Comparison of ENCODE assay signal across 9 mouse cellular contexts in genomic region chr4:137942782-137943486, GRCm38 (mm10). TPM values are rescaled to one million over a fixed set of nuclear protein-coding genes. Genes with fewer than 3 reads are reported as not detected.
DNase-seq lines count a peak whose midpoint lies in the region; ATAC-seq lines count a peak whose summit lies in the region.
"Had no signal": no experiment of that assay in that cellular context is flagged by ENCODE, and none has a peak within 500 bp of the region (broad histone marks: within the 10 kb centered on the region; RNA-seq: fewer than 3 reads in every experiment).

No protein-coding gene starts in this region.

- WGBS in liver, embryonic 15.5 days (ENCODE audit: insufficient replicate concordance), result 71% methylated on average over 9 of the region's 9 CpGs
- WGBS in liver, embryonic 11.5 days, result 76% methylated on average over 9 of the region's 9 CpGs
- 33% methylated on average over 9 of the region's 9 CpGs for WGBS in forebrain, embryonic 12.5 days
- WGBS in neural tube, embryonic 14.5 days, result 59% methylated on average over 9 of the region's 9 CpGs

- no peak overlapping the region for H3K9ac ChIP-seq in liver, embryonic 15.5 days
- H3K9ac ChIP-seq in liver, embryonic 11.5 days (ENCODE audit: low read depth, low read length), result no peak overlapping the region
- H3K9ac ChIP-seq in forebrain, embryonic 12.5 days, result no peak overlapping the region
- H3K9ac ChIP-seq in neural tube, embryonic 14.5 days (replicated peaks; ENCODE audit: low read depth, low read length), result no peak overlapping the region

- peaks cover 31% of the 10 kb centered on the region for H3K36me3 ChIP-seq in liver, embryonic 15.5 days (replicated peaks)
- H3K36me3 ChIP-seq in liver, embryonic 11.5 days (ENCODE audit: control insufficient read depth, insufficient read depth, low read length), result peaks cover 25% of the 10 kb centered on the region
- peaks cover 23% of the 10 kb centered on the region for H3K36me3 ChIP-seq in forebrain, embryonic 12.5 days (replicated peaks)
- peaks cover 9% of the 10 kb centered on the region for H3K36me3 ChIP-seq in neural tube, embryonic 14.5 days (ENCODE audit: control insufficient read depth, insufficient read depth, low read length)

- peak overlapping the region; percentile 67 for H3K27ac ChIP-seq in liver, embryonic 15.5 days (replicated peaks)
- H3K27ac ChIP-seq in liver, embryonic 11.5 days (ENCODE audit: low read depth, low read length), result no peak overlapping the region
- 0 out of 2 replicates have a peak overlapping the region, but pooled peaks have one; percentile 25 for H3K27ac ChIP-seq in forebrain, embryonic 12.5 days
- H3K27ac ChIP-seq in neural tube, embryonic 14.5 days (ENCODE audit: low read depth, low read length), result peak overlapping the region; percentile 23; the same call in 1 of the 2 replicates

- H3K4me3 ChIP-seq in liver, embryonic 15.5 days (replicated peaks), result no peak overlapping the region
- H3K4me3 ChIP-seq in liver, embryonic 11.5 days (ENCODE audit: low read depth, low read length), result no peak overlapping the region
- H3K4me3 ChIP-seq in forebrain, embryonic 12.5 days (replicated peaks), result no peak overlapping the region
- no peak overlapping the region for H3K4me3 ChIP-seq in neural tube, embryonic 14.5 days (ENCODE audit: low read depth, low read length)

- DNase-seq in gastrocnemius, adult 18-20 months (ENCODE audit: low spot score), result peak; percentile 40
- no peak for DNase-seq in gastrocnemius, postnatal 4 days (ENCODE audit: low spot score in 2 of 2)
- DNase-seq in liver, embryonic 11.5 days (ENCODE audit: low spot score), result no peak
- no peak for DNase-seq in urinary bladder, postnatal 10 days (ENCODE audit: low spot score)
- no peak for DNase-seq in adrenal gland, adult 18-20 months (ENCODE audit: low spot score in 2 of 2)
- DNase-seq: B cell, adult 2 months had no signal

- no peak for ATAC-seq in liver, embryonic 15.5 days (ENCODE audit: insufficient read depth)
- ATAC-seq in liver, embryonic 11.5 days (replicated peaks; ENCODE audit: low FRiP score), result no peak
- ATAC-seq in forebrain, embryonic 12.5 days (ENCODE audit: low FRiP score), result no peak
- no peak for ATAC-seq in neural tube, embryonic 14.5 days (ENCODE audit: low read depth)

- no peaks in the 10 kb centered on the region for H3K27me3 ChIP-seq in liver, embryonic 15.5 days
- H3K27me3 ChIP-seq in liver, embryonic 11.5 days (replicated peaks; ENCODE audit: control insufficient read depth, insufficient read depth, low read length), result no peaks in the 10 kb centered on the region
- 0 out of 2 replicates have a peak, but pooled peaks cover 2% of the 10 kb centered on the region for H3K27me3 ChIP-seq in forebrain, embryonic 12.5 days
- no peaks in the 10 kb centered on the region for H3K27me3 ChIP-seq in neural tube, embryonic 14.5 days (ENCODE audit: control insufficient read depth, insufficient read depth, low read length)

- H3K4me2 ChIP-seq in liver, embryonic 15.5 days, result no peak overlapping the region
- no peak overlapping the region for H3K4me2 ChIP-seq in liver, embryonic 11.5 days
- H3K4me2 ChIP-seq in forebrain, embryonic 12.5 days, result no peak overlapping the region
- H3K4me2 ChIP-seq in neural tube, embryonic 14.5 days (ENCODE audit: low read depth, low read length), result no peak overlapping the region

- no peaks in the 10 kb centered on the region for H3K9me3 ChIP-seq in liver, embryonic 15.5 days (replicated peaks)
- H3K9me3 ChIP-seq in liver, embryonic 11.5 days (ENCODE audit: control insufficient read depth, low read length), result no peaks in the 10 kb centered on the region
- no peaks in the 10 kb centered on the region for H3K9me3 ChIP-seq in forebrain, embryonic 12.5 days
- no peaks in the 10 kb centered on the region for H3K9me3 ChIP-seq in neural tube, embryonic 14.5 days (ENCODE audit: control insufficient read depth, low read length)

- peaks cover 18% of the 10 kb centered on the region for H3K4me1 ChIP-seq in liver, embryonic 15.5 days (replicated peaks)
- no peaks in the 10 kb centered on the region for H3K4me1 ChIP-seq in liver, embryonic 11.5 days (replicated peaks; ENCODE audit: control insufficient read depth, insufficient read depth, low read length)
- peaks cover 20% of the 10 kb centered on the region for H3K4me1 ChIP-seq in forebrain, embryonic 12.5 days
- peaks cover 8% of the 10 kb centered on the region for H3K4me1 ChIP-seq in neural tube, embryonic 14.5 days (ENCODE audit: control insufficient read depth, insufficient read depth, low read length)

RNA-seq across cellular contexts. Expression of gene Eif4g3, which starts 49.9 kb away (rescaled TPM):
- 100 to 1,000 TPM; 115 to 117 TPM for total RNA-seq in gastrocnemius, adult 18-20 months (2021)
- total RNA-seq in gastrocnemius, postnatal 4 days (2021), result 100 to 1,000 TPM in 1 of 2 experiments, 10 to 100 TPM in 1; 90.3 to 107 TPM
- 6.3 and 8.5 TPM in 2 replicates for polyA plus RNA-seq in liver, embryonic 15.5 days (2015; fragmentation: Nextera tagmentation; extraction: Ambion mirVana)
- 26.2 and 28.3 TPM in 2 replicates for polyA plus RNA-seq in liver, embryonic 11.5 days (2014; fragmentation: Nextera tagmentation; extraction: Ambion mirVana)
- 58.0 and 60.5 TPM in 2 replicates for polyA plus RNA-seq in forebrain, embryonic 12.5 days (2016; fragmentation: Nextera tagmentation; extraction: Ambion mirVana)
- 64.9 and 71.4 TPM in 2 replicates for polyA plus RNA-seq in neural tube, embryonic 14.5 days (2014; fragmentation: Nextera tagmentation; extraction: Ambion mirVana)
- total RNA-seq in adrenal gland, adult 18-20 months (2021), result 100 to 1,000 TPM in 1 of 2 experiments, 10 to 100 TPM in 1; 67.3 to 131 TPM
